16 mouse cellular contexts compared by ENCODE assay signal in genomic region chr7:138467386-138467785, GRCm38 (mm10).
"Had no signal": no experiment of that assay in that cellular context is flagged by ENCODE, and none has a peak within 500 bp of the region (broad histone marks: within the 10 kb centered on the region; RNA-seq: fewer than 3 reads in every experiment).

No protein-coding gene starts in this region.

- DNase-seq: retina, postnatal 1 day; right cerebral cortex, adult 18-20 months; right cerebral cortex, postnatal 14 days; right cerebral cortex, postnatal 25 days; right cerebral cortex, postnatal 4 days; spleen, adult 18-20 months; thymus, adult 18-20 months; thymus, adult 2 months; thymus, postnatal 14 days; thymus, postnatal 25 days; thymus, postnatal 36 days; thymus, postnatal 4 days had no signal

- H3K4me2 ChIP-seq: neural tube, embryonic 13.5 days; neural tube, embryonic 15.5 days; stomach, embryonic 15.5 days had no signal

- H3K36me3 ChIP-seq: neural tube, embryonic 13.5 days; neural tube, embryonic 15.5 days; stomach, embryonic 15.5 days had no signal

- H3K9me3 ChIP-seq: neural tube, embryonic 13.5 days; neural tube, embryonic 15.5 days; stomach, embryonic 15.5 days had no signal

- H3K4me1 ChIP-seq: neural tube, embryonic 13.5 days; neural tube, embryonic 15.5 days; stomach, embryonic 15.5 days had no signal

- H3K4me3 ChIP-seq: neural tube, embryonic 13.5 days; neural tube, embryonic 15.5 days; stomach, embryonic 15.5 days had no signal

- H3K27ac ChIP-seq: neural tube, embryonic 13.5 days; neural tube, embryonic 15.5 days; stomach, embryonic 15.5 days; stomach, postnatal 0 days had no signal

- H3K9ac ChIP-seq: neural tube, embryonic 13.5 days; neural tube, embryonic 15.5 days; stomach, embryonic 15.5 days had no signal

- H3K27me3 ChIP-seq: neural tube, embryonic 13.5 days; neural tube, embryonic 15.5 days; stomach, embryonic 15.5 days had no signal
